Mouse (Mus musculus) R1 (cell line): Measurements from ENCODE around the gene Myo7a.
A peak's percentile ranks its signal among the peaks of the same experiment; 100 is the strongest.

Experiments
- DNase-seq: peaks from one replicate; pipeline ENCODE4 v3.0.0-alpha.2; 2018; ENCODE audit warnings: low read depth, low spot score

The Myo7a gene

DNA sequence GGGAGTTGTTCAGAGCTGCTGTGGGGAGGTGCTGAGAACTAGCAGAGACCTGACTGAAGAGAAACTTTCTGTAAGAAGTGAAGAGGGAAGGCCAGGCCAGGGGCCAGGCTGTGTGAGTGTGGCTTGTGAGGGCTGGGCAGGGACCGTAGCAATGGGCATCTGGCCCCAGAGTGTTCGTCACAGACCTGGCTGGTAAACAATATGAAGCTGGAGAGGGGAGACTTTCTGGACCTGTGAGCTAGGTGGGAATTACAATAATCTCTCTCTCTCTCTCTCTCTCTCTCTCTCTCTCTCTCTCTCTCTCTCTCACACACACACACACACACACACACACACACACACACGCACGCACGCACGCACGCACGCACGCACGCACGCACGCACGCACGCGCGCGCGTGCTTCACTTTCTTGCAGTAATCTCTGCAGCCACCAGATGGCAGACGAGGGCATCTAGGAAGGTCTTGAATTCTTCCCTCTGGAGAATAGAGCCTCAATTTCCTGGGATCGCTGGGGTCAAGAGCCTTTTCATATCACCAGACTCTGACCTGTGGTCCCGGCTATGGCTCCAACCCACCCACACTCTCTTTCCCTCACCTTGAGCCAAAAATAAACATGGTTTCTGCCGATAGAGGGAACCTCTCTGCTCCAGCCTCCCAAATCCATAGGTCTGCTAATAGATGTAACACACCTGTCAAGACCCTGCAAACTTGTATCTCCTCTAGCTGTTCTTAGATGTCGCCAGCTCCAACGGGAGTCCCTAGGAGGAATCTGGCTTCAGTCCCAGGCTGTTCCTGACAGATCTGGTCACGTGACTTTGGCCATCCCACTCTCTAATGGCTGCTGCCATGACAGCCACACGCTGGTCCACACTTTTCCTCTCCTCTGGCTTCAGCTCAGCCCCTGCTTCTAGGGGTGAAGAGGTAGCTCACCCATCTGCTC lies 16.1 kb downstream of the Myo7a start:
- peak; percentile 54 for DNase-seq

DNA sequence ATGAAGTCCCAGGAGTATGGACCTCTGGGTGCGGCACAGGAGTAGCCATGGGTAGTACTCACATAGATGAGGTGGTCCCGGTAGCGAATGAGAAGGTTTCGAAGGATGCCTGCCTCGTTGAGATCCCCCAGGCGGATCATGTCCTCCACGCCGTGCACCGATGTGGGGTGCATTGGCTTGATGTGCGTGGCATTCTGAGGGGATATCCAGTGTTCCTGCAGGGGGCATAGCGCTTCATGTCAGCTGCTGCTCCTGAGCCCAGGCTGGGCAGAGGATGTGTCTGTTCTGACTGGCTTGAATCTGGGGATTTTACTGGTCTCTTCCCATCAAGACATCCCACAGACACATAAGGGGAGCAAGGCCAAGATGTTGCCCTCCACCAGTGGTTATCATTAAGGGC lies 16.8 kb downstream of the Myo7a start:
- DNase-seq: peak; percentile 34

DNA sequence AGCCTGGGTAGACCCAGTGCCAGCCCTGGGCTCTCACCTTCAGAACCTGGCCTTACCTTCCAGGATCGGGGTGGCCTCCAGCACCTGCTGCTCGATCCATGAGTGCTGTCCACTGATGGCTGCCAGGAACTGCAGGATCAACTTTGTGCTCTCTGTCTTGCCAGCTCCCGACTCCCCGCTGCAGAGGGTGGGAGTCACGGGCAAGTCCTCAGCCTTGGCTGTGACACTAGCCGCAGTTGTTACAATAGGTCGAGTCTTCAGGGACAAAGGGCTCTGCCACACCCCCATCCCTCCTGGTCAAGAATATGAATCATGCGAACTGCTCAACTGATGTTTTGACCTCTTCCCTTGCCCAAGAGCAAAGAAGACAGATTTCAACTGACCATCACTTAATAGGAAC lies 21.8 kb downstream of the Myo7a start:
- DNase-seq: no peak

DNA sequence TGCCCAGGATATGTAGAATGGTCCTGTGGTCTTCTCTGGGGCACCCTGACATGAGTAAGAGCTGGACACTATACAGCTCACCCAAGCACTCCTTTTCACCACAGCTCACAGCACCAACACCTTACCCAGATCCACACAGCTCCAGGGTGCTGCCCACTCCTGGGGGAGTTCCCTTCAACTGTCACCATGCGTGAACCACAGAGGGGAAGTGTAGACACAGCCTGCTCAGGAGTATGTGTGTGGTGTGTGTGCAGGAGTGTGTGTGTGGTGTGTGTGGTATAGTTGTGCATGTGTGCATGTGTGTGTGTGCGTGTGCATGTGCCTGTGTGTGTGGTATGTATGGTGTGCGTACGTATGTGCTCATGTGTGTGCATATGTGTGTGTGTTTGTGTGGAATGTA lies 23.5 kb downstream of the Myo7a start:
- DNase-seq: no peak

DNA sequence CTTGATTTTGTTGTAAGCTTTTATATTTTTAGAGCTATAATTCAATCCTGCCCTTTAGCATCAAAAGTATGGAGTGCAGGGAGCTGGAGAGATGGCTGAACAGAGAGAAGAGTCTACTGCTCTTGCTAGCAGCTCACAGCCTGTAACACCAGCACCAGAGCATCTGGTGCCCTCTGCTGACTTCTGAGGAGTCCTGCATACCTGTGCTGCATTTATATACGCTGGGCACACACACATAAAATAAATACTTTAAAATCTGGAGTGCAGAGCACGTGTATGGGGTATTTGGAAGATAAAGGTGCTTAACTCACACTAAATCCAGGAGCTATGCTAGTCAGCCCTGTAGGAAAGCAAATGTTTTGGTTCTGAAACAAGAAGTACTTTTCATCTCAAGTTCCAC lies 33.0 kb downstream of the Myo7a start:
- no peak for DNase-seq

DNA sequence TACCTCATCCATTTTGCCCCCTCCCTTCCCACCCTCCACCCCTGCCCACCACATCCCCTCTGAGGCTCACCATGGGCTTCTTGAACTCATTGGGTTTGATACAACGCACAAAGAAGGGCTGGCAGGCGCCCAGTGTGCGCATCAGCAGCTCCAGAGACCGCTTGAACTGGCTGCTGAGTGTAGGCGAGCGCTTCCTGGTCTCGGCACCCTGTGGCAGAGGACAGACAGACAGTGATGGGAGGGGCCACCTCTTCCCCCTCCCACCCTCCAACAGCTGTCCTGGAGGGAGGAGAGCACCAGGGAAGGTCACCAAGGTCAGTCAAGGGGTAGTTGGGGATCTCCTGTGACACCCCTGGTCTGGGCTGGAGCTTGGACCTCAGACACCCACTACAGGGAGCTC lies 34.0 kb downstream of the Myo7a start:
- no peak for DNase-seq

DNA sequence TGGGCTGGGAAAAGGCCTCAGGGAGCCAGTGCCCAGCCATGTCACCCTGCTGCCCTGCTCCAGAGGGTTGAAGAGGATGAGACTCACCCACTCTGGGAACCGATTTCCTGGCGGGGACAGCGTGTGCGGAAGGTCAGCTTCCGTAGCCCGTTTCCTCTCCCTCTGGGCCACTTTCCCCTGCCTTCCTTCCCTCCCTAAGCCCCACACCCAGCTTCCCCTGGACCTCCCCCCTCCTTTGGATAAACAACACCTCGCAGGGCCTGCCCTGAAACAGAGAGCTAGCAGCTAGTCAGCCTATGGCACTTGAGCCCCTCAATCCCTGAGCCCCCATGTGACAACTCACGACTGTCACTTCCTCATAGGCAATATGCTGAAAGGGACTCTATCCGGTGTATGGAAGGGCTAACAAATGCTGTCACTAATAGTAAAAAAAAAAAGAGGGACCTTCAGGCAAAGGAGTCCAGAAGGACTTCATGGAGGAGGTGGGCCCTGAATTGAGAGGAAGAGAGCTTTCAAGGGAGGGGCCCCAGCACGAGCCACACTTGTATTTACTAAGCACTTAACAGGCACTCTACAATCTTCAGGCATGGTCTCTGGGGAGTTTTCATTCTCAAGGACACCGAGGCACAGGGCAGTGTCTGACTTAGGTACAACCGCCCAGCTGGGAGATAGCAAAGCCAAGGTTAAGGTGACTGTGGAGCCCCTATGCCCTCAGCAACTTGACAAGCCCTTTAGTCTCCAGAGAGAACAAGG lies 34.6 kb downstream of the Myo7a start:
- DNase-seq: no peak

DNA sequence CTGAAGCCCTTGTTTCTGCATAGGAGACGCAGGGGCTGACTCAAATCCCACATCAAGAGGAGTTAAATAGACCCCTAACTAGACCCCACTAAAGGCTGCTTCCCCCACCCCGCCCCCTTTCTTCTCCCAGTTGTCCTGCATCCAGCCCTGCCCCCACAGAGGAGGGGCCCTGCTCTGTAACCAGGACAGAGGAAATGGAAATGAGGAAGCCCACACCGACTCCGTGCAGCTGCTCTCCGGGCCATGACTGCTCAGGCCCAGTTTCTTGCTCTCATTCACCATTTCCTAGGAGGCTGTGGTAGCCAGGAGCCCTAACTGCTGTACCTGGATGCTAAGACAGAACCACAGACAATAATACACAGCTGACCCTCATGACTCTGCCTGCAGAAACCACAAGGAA lies 36.9 kb downstream of the Myo7a start:
- DNase-seq: no peak

DNA sequence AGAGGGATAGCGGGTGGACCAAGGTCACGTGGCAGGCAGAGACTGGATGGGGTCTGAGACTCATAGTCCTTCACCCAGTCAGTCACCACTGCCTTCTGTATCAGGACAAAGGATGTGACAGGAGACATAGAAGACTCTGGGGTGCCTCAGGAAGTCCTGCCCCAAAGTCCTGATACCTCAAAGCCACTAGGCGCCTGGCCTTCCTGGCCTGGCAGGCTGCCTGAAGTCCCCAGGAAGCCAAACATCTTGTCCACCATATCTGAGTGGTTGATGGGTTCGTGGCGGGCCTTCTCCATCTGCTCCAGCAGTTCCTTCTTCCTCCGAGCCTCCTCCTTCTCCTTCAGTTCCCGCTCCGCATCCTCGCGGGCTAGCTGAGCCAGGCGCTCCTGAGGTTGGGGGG lies 41.9 kb downstream of the Myo7a start:
- DNase-seq: no peak

DNA sequence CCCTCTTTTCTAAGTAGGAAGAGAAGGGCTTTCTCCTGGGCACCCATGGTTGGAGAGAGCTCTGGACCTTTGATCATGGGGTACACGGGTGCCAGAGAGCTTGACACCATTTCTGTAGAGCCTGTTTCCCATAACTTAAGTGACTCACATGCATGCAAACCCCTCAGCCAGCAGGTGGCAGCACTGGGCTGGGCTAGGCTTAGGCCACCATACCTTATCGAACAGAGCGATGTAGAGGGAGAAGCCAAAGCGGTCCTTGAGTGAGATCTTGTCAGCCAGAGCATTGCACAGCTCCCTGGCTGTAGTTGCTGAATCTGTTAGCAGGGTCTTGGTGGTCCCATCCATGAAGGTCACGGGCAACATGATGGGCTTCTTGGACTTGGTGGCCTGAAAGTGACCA lies 47.7 kb downstream of the Myo7a start:
- peak; percentile 81 for DNase-seq

DNA sequence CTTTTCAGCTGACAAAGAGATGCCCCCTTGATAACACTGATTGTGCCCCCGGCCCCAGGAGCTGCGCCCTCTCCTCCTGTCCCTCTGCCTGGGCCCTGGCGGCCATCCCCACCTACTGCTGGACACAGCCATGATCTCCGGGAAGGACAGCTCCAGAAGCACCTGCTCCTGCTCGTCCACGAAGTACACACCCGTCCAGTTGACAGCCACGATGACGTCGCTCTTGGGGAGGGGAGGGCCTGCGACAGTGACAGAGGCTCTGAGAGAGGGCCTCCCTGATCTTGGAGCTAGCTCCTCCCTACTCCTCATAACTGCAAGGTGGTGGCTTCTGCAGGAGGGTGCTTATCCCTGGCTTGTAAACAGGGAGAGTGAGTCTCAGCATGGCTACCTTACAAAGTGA lies 53.1 kb downstream of the Myo7a start:
- no peak for DNase-seq

DNA sequence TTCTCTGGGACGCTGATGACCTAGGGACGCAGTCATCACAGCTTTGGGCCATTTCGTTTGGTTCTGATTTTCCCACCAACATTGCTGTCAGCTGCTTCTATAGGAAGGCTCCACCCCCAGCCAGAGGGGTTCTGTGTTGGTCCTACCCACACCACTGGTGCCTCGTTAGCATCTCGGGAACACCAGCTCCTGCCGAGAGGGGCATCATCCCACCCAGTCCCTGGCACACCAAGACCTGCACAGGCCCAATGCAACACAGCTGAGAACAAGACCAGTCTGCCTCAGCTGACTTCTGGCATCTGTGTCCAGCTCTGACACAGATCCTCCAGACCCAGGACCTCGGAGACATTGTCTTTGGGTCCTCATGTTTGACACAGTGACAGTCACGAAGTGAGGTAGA lies 64.4 kb downstream of the Myo7a start:
- no peak for DNase-seq

DNA sequence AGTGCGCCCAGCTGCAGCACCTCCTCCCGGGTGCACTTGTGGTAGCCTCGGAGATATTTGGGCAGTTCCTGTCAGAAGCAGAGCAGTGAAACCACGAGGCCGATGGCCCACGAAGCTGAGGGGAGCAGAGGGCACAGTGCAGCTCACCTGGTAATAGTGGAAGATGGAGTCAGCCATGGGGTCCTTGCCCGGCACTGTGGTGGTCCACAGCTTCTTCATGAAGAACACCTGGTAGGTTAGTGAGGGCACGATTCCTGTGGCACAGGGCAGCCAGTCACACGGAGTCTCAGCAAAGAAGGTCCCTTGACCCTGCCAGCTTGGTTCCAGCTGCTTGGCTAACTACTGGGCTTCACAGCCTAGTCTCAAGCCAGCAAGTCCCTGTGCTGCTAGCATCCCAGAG lies 64.9 kb downstream of the Myo7a start:
- DNase-seq: no peak

DNA sequence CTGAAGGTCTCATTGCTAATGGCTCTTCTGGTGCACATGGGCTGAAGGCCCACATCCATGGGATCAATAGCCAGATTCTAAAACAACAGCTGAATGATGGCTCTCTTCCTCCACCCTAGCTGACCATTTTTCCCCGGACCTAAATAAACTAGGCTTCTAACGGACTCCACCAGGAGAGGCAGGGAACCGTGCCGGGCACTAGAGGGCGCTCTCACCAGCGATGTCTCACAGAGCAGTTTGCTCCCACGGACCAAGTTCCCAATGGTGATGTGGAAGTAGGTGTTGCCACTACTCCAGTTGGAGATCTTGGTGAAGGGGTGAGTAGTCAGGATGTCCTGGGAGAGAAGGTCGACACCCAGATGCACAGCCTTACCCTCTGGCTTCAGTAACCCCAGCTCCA lies 67.3 kb downstream of the Myo7a start:
- no peak for DNase-seq

DNA sequence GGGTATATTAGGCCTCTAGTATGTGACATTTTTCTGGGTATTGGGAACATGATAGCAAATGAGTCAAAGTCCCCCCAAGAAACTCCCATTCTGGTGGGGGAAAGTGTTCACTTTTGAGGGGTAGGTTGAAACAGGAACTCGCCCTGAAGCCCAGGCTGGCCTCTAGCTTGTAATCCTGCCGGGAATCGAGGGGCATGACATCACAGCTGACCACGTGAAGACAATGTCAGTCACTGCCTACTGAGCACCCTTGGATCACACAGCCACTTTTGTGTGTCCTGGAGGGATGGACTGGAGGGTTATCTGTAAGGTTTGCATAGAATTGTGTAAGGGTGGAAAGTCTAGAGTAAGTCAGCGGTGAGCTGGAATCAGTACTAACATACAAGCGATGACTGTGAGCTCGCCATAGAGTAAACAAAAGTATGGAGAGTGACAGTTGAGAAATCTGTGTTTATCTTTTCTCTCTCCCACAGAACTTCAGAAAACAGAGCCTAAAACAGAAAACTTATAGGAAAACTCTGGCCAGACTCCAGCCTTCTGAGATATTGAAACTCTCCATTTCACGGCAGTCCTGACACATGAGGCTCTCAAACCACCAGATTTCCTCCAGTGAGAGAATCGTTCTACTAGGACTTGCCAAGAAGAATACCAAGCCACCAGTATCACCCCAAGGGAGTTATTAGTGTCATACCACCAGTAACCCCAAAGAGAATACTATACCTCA lies 71.1 kb downstream of the Myo7a start:
- no peak for DNase-seq

DNA sequence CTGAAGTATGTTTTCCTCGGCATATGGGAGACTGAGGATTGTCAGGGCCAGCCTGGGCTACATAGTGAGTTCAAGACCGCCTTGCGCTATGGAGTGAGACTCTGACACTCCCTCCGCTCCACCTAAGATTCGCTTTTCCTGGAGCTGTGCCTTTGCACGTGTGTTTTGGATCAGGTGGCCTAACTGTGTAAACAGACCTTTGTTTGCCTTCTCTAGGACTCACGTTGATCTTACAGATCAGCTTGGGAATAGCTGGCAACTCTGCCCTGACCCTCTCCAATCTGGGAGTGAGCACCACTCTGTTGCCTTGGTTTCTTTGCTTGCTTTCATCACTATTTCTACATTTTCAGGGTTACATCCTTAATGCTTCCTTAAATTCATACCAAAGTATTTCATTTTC lies 116.7 kb downstream of the Myo7a start:
- no peak for DNase-seq
